Mouse (Mus musculus) retina, embryonic 14.5 days (tissue): ENCODE measurements at regions not wholly inside any gene's neighbourhood (a gene's known extent, or its start where the extent isn't known, plus 50 kb on each side); places are given as distances from the start of the nearest gene placed in this dataset.

ENCODE experiments used
- DNase-seq: peaks from one replicate; pipeline ENCODE4 v3.0.0-alpha.2; 2015; ENCODE audit warnings: low spot score

DNA sequence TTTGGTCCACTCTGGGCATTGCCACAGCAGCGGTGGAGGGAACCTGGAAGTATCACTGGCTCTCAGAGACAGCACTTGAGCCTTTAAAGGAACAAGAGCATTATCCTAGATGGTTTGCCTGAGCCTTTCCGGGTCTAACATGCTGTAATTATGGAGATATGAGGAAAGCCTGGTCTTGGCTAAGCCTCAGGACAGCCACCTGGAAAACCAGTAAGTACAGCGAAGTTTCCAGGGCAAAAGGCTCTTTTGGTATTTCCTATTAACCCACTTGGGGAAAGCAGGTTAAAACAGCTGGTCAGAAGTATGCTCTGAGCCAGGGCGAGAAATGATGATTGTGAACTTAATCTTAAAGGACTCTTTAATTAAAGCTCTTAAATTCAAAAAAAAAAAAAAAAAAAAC lies 777.5 kb downstream of the Slc4a3 start:
- DNase-seq, result no peak

DNA sequence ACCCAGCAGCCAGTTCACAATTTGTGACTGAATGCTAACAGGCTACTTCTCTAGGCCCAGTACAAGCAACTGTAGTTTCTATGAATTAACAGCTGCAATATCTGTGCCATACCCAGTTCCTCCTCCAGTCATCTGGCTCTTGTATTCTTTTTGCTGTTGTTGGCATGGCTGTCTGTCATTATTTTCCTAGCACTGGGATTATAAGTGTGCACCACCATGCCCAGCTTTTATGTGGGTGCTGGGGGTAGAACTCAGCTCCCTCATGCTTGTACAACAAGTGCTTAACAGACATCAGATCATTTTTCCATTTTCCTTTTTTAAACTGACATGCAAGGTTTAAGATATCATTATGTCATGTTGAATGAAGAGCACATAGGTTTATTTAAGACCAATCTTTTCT lies 789.9 kb downstream of the Slc4a3 start:
- DNase-seq, result no peak

- DNase-seq, result peak; percentile 67
Observed at GRCm38 (mm10) chr1:76362106-76362505, 816.0 kb downstream of the Slc4a3 start.

GRCm38 (mm10) chr1:76373931-76374330 lies 827.9 kb downstream of the Slc4a3 start:
- DNase-seq, result no peak

DNA sequence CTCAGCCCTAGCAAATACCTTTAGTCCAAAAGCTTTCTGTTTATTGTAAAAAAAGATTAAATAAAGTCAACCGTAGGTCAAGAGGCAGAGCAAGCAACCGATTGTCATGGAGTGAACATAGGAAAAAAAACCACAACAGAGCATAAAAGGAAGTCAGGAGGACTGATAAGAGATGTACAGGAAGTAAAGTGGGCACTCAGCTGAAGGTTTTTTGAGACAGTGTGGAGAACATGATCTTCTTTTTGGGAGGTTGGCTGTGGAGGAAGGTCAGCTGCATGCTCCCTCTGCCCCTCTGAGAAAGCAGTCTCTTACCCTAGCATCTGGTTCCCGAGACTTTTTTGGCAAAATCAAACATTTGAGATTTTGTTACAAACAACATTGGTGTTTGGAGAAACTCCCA lies 832.1 kb downstream of the Slc4a3 start:
- DNase-seq, result no peak

DNA sequence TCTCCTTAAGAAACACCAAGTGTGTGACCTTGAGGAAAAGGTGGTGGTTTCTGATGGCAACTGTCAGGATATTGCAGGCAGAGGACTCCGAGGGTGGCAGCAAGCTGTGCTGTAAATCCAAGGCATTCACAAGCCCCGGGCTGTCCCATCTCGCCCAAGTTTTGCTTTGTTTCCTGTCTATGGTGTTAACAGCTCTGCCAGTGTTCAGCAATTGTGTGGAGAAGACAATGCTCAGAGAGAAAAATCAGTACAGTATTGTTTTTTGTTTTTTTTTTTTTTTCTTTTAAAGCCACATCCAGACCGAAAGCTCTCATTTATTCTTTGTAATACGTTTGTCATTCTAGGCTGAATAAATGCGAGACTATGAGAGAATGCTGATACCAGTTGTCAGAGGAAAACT lies 846.5 kb downstream of the Slc4a3 start:
- DNase-seq, result no peak

DNA sequence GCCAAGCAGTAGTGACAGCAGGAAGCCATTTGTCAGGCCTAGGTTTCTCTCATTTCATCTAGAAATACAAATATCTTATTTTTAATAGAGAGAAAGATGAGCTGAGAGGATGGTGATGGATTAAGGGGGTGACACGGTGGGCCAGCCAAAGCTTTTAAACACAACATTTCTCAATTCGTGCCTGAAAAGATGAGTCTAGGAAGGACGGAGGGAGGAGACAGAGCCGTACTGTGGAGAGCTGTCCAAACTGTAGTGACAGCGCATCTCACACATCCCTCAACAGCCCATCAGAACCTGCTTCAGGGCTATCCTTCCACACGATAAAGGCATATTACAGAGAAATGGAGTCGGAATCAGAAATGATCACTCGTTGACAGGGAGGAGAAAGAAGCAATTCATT lies 848.0 kb downstream of the Slc4a3 start:
- no peak for DNase-seq

DNA sequence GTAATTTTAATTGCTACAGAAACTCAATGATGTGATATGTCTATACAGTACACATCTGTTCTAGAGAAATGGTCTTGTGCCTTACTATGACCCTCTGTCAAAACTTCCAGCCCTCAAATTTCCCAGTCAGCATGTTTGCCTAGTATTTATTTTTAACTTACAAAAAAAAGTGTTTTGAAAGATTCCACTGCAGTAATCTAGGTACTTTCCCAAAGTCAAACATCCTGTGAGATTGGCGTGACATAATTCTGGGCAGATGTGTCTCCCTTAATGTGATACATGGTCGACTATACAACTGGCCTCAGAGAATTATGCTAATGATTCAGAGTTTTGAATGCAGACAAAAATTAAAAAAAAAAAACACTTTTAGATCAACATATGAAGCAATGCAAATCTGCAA lies 856.8 kb downstream of the Slc4a3 start:
- DNase-seq, result no peak

DNA sequence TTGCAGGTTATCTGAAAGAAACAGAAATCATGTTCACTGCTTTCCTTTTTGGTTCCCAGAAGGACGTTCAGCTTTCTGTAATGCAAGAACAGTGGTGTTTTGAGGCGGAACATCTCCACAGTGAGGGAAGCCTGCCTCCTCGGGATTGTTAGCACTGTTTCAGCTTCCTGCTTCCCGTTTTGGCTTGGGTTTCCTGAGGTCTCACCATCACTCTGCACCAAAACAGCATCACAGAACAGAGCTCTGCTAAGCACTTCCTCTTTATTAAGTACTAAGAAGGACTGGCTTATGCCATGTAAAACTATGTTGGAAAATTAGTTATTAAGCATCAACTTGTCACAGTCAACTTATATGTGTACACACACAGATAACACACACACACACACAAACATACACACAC lies 857.9 kb downstream of the Slc4a3 start:
- DNase-seq, result no peak

DNA sequence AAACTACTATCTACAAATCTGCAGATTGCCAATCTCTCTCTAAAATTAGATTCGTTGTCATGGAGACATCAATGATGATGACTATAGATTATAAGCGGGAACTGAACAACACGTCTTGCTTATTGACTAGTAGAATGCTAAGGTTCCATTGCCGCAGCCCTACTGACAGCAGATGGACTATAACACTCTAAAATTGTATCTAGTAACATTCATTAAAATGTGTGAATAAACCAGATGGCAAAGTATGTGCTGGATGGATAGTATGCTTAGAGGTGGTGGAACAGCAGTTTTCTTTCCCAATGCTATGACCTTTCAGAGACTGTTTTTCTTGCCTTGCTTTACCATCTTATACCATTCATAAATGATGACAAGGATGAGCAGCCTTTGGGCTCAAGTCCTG lies 864.7 kb downstream of the Slc4a3 start:
- no peak for DNase-seq

- DNase-seq, result no peak
Observed at GRCm38 (mm10) chr1:76420525-76420924, 874.5 kb downstream of the Slc4a3 start.

- no peak for DNase-seq
Observed at GRCm38 (mm10) chr1:76427439-76427838, 881.4 kb downstream of the Slc4a3 start.

DNA sequence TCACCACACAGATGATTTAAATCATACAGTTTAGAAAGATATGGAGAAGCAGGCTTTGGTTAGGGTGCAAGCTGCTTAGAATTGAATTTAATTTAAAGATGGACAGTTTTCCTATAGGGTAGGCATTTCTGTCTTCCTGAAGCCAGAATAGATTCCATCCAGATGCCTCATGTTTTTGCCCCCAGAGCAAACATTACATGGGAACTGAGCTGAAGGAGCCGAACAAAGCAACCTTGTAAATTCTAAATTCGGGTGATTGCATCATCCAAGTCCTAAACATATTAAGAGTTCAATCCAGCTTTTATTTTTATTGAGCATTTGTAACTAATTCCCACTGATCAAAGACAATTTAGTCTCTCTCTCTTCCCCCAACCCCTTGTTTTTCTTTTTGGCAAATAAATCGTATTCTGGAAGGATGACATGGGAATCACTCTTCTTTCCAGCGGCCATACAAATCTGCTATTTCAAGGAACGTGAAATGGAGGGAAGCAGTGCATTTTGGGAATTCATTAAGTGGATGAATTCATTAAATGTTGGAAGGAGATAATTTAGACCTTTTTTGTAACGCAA lies 884.1 kb downstream of the Slc4a3 start:
- DNase-seq, result no peak

- peak; percentile 61 for DNase-seq
Observed at GRCm38 (mm10) chr1:76433481-76433941, 887.4 kb downstream of the Slc4a3 start.

- no peak for DNase-seq
Observed at GRCm38 (mm10) chr1:76450539-76451214, 904.6 kb downstream of the Slc4a3 start.

- DNase-seq, result no peak
Observed at GRCm38 (mm10) chr1:76453160-76453710, 907.2 kb downstream of the Slc4a3 start.

DNA sequence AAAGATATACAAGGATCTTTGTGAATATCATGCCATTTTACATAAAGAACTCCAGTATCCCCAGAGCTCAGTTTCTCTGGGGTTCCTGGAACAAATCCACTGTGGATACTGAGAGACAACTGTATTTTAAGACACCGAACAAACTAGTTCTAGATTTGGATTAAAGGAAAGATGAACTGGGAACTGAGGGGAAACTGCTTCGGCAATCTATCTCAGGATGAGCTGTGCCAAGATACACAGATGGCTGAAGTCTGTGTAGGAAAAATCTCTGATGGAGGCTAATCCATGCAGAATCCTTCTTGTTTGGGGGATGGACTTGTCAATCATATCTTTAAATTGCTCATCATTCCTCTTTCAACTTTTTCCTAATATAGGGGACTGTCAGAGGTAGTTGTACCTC lies 920.5 kb downstream of the Slc4a3 start:
- no peak for DNase-seq

DNA sequence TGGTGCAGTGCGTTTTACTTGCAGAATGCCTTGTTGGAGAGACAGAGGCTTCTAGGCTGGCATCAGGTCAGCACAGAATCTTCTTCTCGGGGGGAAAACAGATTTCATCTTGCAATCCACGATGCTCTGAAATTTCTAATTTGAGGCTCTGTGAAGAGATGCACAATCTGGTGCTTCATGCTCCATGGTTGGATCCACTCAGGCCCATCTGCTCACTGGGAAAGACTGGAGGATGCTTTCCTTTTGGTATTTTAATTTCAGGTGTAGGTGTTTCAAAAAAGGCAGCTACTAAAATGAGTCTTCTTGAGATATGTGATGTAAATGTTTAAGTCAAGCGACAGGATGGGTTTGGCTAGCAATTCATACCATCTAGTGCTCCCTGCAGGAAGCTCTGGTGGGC lies 938.1 kb downstream of the Slc4a3 start:
- DNase-seq, result no peak

DNA sequence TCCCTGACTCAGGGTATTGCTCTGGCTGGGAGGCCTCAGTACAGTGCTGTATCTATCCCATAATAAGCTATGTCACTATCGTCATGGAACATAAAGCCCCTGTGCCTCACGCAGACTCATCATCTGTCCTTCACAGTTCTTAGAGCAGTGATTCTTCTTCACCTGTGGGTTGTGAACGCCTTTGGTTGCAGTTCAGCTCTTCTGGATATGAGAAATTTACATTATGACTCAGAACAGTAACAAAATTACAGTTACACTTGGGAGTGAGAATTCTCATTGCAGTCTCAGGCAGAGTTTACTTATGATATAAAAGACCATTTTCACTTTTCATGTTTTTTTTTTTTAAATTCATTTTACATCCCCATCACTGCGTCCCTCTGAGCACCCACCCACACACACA lies 941.4 kb downstream of the Slc4a3 start:
- no peak for DNase-seq

DNA sequence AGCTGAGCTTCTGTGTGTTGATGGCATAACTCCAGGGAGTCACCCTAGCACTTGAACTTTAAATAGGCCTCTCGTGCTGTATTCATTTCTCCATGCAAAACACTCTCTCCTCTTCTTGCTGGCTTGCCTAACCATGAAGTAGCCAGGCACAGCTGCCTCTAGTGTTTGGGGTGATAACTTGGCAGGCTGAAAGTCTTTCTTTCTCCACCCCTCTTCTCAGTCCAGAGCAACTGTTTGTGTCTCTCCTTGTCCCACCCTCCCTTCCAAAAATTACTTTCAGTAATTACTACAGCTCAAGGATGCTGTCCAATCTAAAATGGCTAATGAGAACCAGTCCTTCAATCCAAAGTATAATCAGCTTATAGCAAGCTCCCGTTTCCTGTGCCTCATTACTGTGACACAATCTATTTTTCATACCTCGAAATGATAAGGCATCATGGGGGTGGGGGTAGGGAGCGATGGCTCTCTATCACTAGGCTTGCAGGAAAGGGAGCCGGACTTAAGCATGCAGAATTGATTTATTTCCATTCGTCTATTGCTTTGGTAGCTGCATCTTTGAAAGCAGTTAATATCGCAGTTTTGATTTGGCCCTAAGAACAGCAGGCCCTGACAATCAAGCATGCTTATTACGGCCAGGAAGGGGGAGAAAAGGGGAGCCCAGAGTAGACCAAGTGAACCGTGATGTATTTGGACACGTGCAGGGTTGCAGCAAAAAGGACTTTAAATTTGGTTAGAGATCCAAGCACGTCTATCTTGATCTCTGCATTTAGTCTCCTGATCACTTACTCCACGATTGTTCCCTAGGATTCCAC lies 943.8 kb downstream of the Slc4a3 start:
- DNase-seq, result peak; percentile 57

- DNase-seq, result peak; percentile 67
Observed at GRCm38 (mm10) chr1:76490719-76491118, 944.7 kb downstream of the Slc4a3 start.

GRCm38 (mm10) chr1:76491187-76491586 lies 945.1 kb downstream of the Slc4a3 start:
- peak; percentile 42 for DNase-seq

DNA sequence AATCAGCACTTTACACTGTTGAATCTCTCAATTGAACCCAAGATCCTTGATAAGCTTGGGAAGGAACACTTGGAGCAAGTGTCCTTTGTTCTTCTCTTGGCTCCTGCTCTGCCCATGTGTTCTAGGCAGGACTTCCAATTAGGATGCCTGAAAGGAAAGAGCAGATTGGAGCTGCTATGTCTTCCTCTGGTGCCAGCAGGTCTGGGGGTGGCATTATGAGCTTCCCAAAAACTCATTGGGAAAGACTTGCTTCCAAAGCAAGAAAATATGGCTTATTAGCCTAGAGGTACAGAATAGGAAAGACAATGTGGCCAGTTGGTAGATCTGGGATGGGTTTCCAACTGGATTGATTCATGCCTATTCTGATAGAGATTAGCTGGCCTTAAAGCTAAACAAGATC lies 959.1 kb downstream of the Slc4a3 start:
- DNase-seq, result no peak
